Mouse (Mus musculus) cerebellum, postnatal 25 days (tissue): Measurements from ENCODE around the gene Gm3642.
"Not testable (repeated sequence)": the region's sequence is repeated elsewhere in the genome, so short reads cannot be mapped to it uniquely, and the experiment has no call there.

Source experiments
- DNase-seq, 2 experiments: peaks; one replicate each; pipeline ENCODE4 v3.0.0; 2021; ENCODE audit warnings: mixed read lengths in 2 of 2

Gene Gm3642

GRCm38 (mm10) chr14:6840211-6840610 lies at the start of gene Gm3642:
Gene Gm3642 (minus strand): TSS chr14:6840311.
- not testable (repeated sequence) for DNase-seq

DNA sequence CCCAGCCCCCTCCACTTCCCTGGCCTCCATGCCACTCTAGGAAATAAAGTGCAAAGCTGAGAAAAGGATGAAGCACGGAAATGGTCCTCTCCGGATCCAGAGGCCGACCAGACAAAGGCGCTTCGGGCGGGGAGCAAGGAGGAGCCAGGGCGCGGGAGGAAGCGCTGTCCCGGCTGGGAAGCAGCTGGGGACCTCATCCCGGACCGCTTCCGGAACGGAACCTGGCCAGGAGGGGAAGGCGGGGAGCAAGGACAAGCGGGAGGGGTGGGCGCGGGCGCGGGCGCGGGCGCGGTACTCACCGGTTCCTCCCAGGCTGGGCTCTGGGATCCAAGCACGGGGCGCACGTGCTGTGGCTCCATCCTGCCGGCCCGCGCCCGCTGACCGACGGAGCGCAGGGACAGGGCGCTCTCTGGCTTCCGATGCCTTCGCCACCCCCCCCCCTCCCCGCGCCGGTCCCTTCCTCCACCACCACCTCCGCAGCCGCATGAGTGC lies 49.5 kb upstream of the Gm3642 start, which contains the start of gene Gm3667:
Gm3667 (minus strand) TSS at position 442 of the 492 bp plus-strand sequence.
- peak in 1 of 2 experiments; percentile 4 for DNase-seq

- peak in 1 of 2 experiments; percentile 24 for DNase-seq
Observed at GRCm38 (mm10) chr14:6888811-6889210, 48.7 kb upstream of the Gm3642 start.

DNA sequence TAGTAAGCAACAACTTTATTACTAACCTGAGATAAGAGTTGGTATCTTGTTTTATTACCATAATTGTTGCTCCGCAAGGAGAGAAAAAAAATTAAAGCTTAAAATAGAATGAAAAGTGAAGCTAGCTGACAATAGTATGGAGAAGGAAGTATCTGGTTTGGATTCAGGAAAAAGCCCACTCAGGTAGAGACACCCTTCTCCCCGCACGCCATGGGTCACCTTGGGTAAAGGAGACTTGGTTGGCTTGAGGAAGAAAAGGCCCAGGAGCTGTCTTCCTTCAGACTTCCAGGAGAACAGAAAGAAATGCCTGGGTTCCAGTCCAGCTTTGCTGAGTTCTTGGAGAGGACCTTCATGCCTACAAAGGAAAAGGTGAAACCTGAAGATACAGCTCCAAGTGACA lies 16.8 kb downstream of the Gm3642 start:
- DNase-seq = not testable (repeated sequence)
